Mouse (Mus musculus) left cerebral cortex, postnatal 36 days (tissue): ENCODE data around the gene Crebzf. TPM values are rescaled to one million over a fixed set of nuclear protein-coding genes. Genes with fewer than 3 reads are reported as not detected.

Source experiments
- DNase-seq, 2 experiments: peaks; one replicate each; pipeline ENCODE4 v3.0.0; 2021 to 2022; ENCODE audit warnings: low spot score in 2 of 2, mixed read lengths in 1 of 2
- intact Hi-C: fragments of 180-260 bp; cut with DNase I; formaldehyde crosslinking; loops from one replicate; pipeline ENCODE4 v1.15.1; 2025
- total RNA-seq, 2 experiments: library from RNA; stranded (reverse); gene quantifications; 2 replicates each; pipeline ENCODE4 v1.2.3; 2021

Gene Crebzf
- total RNA-seq, result 10 to 100 TPM; 72.3 to 88.7 TPM

DNA sequence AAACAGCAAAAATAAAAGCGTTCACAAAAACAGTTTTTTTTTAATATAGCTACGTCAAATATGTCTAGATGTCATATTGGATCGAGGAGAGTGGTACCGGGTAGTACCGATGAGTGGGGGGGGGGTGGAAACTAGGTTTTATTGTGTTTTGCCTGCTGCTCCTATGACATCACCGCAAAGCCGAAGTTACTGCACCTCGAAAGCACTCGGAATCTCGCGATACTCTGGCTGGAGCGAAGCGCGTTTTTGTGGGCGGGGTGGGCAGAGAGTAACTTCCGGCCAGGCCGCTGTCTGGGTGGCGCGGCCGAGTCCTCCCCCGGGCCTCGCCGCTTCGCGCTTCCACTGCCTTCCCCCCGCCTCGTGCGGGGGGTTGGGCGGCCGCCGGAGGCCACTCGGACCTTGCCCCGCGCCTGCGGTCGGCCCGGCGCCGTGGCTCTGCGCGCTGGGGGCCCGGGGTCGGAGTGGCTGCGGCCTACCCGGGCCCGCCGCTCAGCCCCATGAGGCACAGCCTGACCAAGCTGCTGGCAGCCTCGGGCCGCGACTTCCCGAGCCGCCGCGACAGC, at the start of gene Crebzf:
Gene Crebzf (plus strand): TSS at position 212 of the 563 bp plus-strand sequence.
- peak; percentile 94 to 95 for DNase-seq
- intact Hi-C loops, result loop anchor here (1.0 to 5.0 kb wide), 3 partner anchors 14 to 310 kb away; partner anchors contain the start of genes Dlg2, Picalm, Tmem126a and Tmem126b

DNA sequence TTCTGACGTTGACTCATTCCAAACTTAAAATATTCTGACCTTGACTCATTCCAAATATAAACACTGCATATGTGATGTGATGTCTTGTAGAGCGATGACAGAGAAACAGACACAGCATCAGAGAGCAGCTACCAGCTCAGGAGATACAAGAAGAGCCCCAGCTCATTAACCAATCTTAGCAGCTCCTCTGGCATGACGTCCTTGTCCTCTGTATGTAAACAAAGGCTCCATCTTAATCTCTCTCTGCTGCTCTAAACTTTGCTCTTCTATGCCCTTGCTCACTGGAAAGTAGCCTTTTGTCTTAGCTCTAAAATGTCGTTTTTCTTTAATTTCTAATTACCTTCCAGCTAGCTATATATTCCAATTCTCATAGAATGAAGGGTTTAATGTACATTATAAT, 47.5 kb upstream of the Crebzf start:
- DNase-seq, result no peak
- intact Hi-C loops, result no loop called here

- intact Hi-C loops, result no loop called here
- DNase-seq, result no peak
Observed at GRCm38 (mm10) chr7:90395928-90396327, 46.6 kb upstream of the Crebzf start.

GRCm38 (mm10) chr7:90409934-90410333, 32.6 kb upstream of the Crebzf start:
- peak; percentile 48 to 49 for DNase-seq
- intact Hi-C loops, result loop anchor here (5.0 to 10.0 kb wide), 2 partner anchors 133 to 415 kb away; no protein-coding TSS in a partner anchor

DNA sequence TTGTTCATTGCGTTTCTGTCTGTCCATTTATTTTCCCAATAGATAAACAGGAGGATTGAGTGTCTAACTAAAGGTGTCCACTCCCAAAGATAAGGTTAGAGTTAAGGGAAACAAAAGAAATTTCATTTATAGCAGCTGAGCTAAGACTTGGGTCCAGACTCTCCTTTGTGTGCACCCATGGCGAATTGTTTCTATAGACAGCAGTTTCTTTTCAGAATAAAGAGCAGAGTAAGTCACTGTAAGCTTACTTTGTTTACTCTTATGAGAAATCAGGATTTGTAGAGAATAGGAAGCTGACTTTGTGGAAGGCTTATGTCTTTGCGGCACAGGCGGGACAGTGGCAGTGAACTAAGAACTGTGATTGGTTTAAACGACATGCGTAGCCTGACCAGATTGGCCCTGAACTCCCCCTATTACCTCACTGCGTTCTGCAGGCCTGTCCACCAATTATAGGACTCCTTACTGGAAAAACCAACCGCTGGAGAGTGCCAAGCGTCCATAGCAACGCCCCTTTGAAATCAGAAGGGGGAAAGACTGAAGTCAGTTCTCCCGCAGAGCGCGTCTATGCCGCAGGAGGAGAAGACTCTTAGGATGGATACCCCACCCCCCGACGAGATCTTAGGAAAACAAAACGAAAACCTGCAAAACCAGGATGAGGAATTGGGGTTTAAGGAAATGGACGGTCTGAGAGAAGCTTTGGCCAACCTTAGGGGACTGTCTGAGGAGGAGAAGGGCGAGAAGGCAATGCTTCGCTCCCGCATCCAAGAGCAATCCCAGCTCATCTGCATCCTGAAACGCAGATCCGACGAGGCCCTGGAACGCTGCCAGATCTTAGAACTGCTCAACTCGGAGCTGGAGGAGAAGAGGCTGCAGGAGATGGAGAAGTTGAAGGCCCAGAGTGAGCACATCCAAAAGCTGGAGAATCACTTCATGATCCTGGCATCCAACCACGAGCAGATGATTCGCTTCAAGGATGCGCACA, 16.2 kb upstream of the Crebzf start, which contains the start of gene Ccdc89:
Gene Ccdc89 (plus strand): TSS at position 558 of the 982 bp plus-strand sequence.
- intact Hi-C loops, result loop anchor here (10.0 kb wide), 1 partner anchor 442 kb away; the partner anchor contains the start of gene Eed
- peak; percentile 80 to 82 for DNase-seq

DNA sequence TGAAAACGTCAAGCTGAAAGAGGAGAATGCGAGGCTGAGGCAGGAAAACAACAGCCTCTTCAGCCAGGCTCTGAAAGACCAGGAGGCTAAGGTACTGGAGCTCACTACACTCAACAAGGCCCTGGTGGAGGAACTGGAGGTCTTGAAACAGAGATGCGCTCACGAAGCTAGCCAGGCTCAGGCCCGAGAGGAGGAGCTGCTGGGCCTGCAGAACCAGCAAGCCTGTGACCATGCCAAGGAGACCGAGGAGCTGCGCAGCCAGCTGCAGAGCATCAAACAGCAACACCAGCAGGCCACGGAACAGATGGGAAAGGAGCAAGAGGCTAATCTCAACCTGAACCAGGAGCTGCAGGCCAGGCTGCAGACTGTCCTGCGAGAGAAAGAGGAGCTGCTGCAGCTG, 15.5 kb upstream of the Crebzf start:
- intact Hi-C loops, result loop anchor here (10.0 kb wide), 1 partner anchor 442 kb away; the partner anchor contains the start of gene Eed
- no peak for DNase-seq

- DNase-seq, result no peak
- intact Hi-C loops, result no loop called here
Observed at GRCm38 (mm10) chr7:90432221-90432620, 10.3 kb upstream of the Crebzf start.

GRCm38 (mm10) chr7:90440044-90440443, 2.5 kb upstream of the Crebzf start:
- intact Hi-C loops, result loop anchor here (5.0 kb wide), 1 partner anchor 308 kb away; the partner anchor contains the start of gene Picalm
- no peak for DNase-seq

DNA sequence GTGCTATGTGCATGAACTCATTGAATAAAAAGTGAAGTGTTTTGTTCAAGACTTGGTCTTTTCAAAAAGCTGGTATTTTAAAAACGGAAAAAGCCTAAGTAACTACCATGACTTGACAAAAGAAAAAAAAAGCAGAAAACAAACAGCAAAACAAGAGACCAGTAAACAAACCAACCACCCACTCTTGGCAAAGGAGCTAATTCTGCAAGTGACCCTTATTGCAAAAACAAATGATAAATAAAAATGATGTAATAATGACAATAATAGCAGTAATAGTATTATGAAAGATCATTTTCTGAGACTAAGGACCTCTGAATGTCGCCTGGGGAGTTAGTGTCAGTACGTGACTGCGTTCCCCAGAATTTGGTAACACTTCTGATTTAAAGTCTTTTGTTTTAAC, 459 bp upstream of the Crebzf start:
- intact Hi-C loops, result loop anchor here (1.0 to 5.0 kb wide), 3 partner anchors 15 to 310 kb away; partner anchors contain the start of genes Dlg2, Picalm, Tmem126a and Tmem126b
- no peak for DNase-seq

- intact Hi-C loops, result loop anchor here (2.0 to 5.0 kb wide), 2 partner anchors 13 to 311 kb away; partner anchors contain the start of genes Picalm and Tmem126a
- peak; percentile 74 to 81 for DNase-seq
Observed at GRCm38 (mm10) chr7:90443101-90444091, 867 bp downstream of the Crebzf start.

DNA sequence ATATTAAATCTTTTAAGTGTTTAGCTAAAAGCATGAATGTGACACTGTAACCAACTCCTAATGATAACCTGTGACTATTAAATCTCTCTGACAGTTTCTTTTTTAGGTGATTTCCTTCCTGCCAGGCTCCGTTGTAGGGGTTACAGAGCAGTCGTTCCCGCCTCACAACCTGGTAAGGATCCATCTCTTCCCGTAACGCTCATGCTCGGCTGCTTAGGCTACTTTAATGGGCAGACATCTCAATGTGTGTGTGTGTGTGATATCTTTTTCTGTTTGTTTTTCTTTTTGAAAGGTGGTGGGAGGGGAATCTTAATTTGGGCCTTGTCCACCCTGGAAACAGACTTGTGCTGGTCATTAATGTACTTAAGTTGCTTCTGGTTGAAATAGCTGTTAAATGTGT, 1.7 kb downstream of the Crebzf start:
- intact Hi-C loops, result loop anchor here (5.0 kb wide), 1 partner anchor 312 kb away; the partner anchor contains the start of gene Picalm
- DNase-seq, result no peak

DNA sequence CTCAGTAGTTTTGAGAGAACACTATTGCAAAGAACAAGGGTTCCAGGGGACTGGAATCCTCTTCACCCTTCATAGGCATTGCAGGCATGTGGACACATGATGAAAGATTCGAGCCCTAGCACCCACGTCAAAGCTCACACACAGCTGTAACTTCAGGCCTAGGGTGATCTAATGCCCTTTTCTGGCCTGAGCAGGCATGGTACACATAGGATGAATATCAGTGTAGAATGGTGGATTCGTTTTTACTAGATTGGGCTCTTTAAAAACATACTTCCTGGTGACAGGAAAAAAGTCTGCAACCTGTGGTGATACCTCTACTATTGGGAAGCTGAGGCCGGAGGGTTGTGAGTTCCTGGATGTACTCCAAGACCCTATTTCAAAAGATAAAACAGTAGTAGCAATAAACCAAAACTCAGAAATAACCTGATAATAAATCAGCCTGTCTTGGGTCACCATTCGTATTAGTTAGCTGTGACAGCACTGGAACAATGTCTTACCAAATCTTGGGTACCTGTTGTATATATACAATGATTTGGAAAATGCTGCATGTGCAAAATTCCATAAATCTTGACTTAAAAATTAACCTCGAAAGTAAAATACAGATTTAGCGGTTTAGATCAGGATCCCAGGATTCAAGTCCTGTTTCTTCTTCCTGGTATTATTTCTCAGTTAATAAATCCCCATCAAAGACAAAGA, 13.8 kb downstream of the Crebzf start:
- intact Hi-C loops, result loop anchor here (2.0 kb wide), 1 partner anchor 13 kb away; the partner anchor contains the start of gene Crebzf
- no peak for DNase-seq

GRCm38 (mm10) chr7:90456845-90457468, 14.4 kb downstream of the Crebzf start, which contains the start of gene Tmem126a:
Gene Tmem126a, minus strand, starts transcription at chr7:90457229.
- peak; percentile 84 for DNase-seq
- intact Hi-C loops, result loop anchor here (2.0 kb wide), 1 partner anchor 14 kb away; the partner anchor contains the start of gene Crebzf

DNA sequence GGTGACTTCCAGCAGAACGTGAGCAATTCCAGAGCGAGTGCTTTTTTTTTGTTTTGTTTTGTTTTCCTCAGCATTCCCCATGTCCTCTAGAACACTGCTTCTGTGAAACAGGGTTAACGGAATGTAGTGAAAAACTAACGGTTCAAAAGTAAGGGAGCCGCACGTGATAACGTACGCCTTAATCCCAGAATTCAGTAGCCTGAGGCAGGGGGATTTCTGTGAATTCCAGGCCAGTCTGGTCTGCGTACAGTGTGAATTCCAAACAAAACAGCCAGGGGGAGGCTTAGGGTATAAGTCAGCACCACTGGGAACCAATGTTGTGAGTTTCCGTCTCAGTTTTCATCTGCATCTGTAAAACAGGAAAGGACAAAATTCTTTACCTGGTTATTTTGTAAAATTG, 15.0 kb downstream of the Crebzf start:
- intact Hi-C loops, result loop anchor here (2.0 kb wide), 1 partner anchor 15 kb away; the partner anchor contains the start of gene Crebzf
- DNase-seq, result no peak

DNA sequence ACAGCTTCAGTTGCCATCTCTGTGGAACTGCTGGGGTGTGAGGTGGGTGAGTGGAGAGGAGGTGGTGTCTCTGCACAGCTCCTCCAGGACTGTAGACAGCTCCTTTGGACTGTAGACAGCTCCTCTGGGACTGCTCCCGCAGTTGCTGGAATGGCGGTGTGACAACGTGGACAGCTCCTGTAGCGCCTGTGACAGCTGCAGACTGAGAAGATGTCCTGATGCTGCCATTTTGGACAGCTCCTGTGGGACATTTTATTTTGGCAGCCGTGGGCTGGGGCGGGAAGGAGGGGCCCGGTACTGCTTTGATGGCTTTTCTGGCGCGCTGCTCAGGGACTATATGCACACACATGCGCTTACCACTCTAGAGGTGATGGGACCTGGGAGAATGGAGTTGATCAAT, 17.8 kb downstream of the Crebzf start:
- no peak for DNase-seq
- intact Hi-C loops, result no loop called here

DNA sequence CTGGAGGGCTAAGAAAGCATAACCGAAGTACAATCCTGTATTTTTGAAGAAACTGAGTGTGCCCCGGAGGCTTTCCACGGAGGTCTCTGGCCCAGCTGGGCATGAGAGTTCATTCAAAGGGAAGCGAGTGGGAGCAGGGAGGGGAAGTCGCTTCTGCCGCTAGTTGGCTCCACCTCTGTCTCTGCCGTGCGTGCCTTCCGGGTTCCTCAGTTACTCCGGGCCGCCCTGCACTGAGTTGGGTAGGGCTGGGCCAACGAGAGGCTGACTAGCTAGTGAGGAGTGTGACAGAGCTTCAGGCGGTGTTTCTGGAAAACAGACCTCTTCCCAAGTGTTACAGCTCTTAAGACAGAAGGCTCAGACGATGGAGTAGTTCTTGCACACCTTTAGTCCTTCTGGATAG, 18.4 kb downstream of the Crebzf start:
- no peak for DNase-seq
- intact Hi-C loops, result no loop called here

DNA sequence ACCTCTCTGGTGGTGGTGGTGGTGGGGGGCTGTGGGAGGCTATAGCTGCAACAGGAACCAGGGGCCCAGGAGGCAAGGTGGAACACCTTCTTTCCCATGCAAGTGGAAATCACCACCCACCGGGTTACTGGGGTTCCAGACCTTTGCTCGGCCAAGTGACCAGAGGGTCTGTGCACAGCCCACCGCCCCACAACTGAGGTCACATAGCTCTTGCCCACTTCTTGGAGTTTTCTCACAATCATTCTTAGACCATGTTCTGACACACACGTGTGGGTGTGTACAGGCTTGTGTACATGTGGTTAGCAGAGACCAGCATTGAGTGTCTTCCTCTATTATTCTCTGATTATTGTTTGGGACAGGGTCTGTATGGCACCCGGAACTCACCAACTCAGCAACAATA, 18.9 kb downstream of the Crebzf start:
- intact Hi-C loops, result no loop called here
- no peak for DNase-seq

- DNase-seq, result no peak
- intact Hi-C loops, result no loop called here
Observed at GRCm38 (mm10) chr7:90473511-90473910, 31.0 kb downstream of the Crebzf start.
